Mouse (Mus musculus) CH12F3 (cell line): ENCODE data around the gene Trarg1.

Experiments
- in situ Hi-C: fragments of 300-500 bp; cut with MboI; formaldehyde crosslinking; loops from 2 replicates; pipeline ENCODE4 v1.14.3; 2020; ENCODE audit warnings: low sequenced_read_pairs

Gene Trarg1

GRCm38 (mm10) chr11:76672561-76673384 lies 6.8 kb upstream of the Trarg1 start:
- in situ Hi-C loops = loop anchor here (10.0 kb wide), 1 partner anchor 222 kb away; no protein-coding TSS in a partner anchor

DNA sequence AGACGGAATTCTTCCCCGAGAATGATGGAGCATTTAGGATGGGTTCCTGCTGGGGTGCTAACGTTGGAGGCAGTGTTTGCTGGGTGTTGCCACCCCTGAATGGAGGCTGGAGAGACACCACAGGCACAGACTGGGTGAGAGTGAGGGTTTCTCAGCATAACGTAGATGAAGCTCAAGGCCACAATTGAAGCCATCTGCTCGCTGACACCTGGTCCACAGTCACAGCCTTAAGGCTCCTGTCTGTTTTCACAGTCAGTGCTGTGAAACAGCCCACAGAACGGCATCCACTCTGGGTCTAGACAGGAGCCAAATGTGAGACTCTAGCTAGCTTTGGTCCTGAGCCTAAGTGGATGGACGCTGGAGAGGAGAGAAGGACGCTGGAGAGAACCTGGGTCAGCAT lies 5.4 kb upstream of the Trarg1 start:
- in situ Hi-C loops = loop anchor here (10.0 kb wide), 1 partner anchor 221 kb away; no protein-coding TSS in a partner anchor

GRCm38 (mm10) chr11:76674704-76675103 lies 4.9 kb upstream of the Trarg1 start:
- in situ Hi-C loops = loop anchor here (10.0 kb wide), 1 partner anchor 220 kb away; no protein-coding TSS in a partner anchor

GRCm38 (mm10) chr11:76685604-76686003 lies 6.0 kb downstream of the Trarg1 start:
- in situ Hi-C loops = no loop called here

DNA sequence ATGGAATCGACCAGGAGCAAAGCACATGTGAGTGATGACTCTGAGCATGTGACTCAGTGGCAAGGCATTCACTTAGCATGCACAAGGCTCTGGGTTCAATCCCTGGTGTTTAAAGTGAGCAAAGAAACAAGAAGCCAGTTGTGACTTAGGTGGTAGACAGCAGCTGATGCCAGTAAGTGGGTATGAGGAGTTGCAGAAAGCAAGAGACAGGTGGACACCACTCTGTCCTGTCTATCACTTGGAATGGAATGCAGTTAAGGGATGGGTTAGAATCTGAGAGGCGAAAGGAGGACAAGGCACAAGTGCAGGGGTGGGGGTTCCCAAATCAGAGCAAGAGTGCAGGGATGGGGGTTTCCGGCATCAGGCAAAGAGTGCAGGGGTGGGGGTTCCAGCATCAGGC lies 12.5 kb downstream of the Trarg1 start:
- in situ Hi-C loops = no loop called here

- in situ Hi-C loops = no loop called here
These were observed 16.2 kb downstream of the Trarg1 start for GRCm38 (mm10) chr11:76695810-76696209.

- in situ Hi-C loops = no loop called here
These were observed 20.0 kb downstream of the Trarg1 start for GRCm38 (mm10) chr11:76699626-76700025.

DNA sequence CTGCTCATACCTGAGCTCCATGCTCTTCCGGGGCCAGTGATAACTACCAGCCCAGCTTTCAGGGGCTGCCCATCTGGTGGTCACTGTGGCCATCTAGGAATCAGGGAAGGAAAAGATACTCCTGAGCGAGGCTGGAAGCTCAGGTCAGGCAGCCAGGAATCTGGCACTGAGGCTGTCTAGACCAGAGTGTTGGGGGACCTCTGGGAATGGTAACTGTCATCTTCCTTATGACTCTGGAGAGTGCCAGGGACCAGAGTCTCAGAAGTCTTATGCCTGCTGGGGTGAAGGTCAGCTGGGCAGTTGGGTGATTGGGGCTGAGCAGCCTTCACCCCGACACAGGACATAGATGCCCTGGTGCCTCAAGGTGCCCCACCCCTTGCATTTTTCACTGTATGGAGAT lies 28.0 kb downstream of the Trarg1 start:
- in situ Hi-C loops = no loop called here

GRCm38 (mm10) chr11:76708066-76708465 lies 28.5 kb downstream of the Trarg1 start:
- in situ Hi-C loops = no loop called here

DNA sequence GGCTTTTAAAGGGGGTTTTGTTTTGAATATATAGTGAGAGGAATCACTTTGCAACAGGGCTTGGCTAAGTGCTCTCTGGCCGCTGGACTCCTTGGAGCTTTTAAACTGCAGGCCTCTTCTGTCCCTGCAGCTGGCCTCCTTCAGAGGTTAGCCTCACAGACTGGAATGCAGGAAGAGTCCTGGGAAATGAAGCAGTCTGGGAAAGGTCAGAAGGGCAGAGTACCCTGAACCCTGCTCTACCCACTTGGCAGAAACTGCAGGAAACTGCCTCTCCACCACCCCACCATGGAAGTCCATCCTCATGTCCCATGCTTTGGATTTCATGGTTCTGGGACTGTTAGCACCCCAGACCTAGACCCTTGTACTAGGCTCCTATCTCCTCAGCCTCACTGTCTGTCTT lies 29.3 kb downstream of the Trarg1 start:
- in situ Hi-C loops = no loop called here

DNA sequence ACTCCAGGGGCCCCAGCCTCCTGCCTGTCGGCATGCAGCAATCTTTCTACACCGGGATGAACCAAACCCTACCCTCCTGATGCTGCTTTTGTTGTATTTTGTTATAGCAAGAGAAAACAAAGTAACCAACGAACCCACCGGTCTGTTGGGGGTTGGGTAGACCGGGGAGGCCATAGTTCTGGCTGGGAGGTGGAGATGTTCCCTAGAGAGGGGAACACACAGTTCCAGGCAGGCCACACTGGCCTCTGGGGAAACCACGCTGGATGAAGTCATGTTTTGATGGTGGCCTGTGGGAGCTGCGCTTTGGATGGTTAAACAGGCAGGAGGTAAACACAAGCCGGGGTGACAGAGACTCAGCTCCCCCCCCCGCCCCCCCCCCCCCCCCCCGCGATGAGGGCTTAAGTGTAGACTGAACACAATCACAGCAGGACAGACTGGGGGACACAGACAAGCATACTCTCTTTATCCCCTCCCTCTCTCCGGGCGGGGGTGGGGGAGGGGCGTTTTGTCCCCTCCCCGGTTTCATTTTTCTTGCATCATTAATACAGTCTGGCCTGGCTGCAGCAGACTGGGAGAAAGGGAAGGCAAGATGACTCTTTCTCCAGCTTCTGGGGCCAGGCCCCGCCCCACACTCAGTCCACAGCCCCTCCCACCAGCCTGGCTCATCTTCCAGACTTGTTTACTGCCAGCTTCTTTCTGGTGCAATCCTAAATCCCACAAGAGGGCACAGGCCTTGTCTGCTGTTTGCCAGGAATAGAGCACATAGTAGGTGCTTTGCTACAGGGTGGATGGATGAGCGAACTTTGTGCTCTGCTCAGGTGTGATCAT lies 30.2 kb downstream of the Trarg1 start:
- in situ Hi-C loops = no loop called here

DNA sequence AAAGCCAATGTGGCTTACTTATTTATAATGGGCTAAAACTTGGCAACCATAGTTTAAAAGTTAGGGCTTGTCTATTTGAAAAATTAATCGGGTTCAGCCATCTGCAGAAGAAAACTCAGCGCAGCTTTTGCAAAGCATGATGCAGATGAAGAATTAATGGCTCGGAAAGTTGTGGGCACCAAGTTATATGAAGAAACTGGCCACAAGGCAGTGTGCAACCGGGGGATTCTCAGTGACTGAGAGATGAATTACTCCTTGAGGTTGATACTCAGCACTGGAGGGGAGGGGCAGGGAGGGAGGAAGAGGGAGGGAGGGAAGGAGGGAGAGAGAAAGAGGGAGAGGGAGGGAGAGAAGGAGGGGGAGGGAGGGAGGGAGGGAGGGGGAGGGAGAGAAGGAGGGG lies 37.4 kb downstream of the Trarg1 start:
- in situ Hi-C loops = no loop called here

DNA sequence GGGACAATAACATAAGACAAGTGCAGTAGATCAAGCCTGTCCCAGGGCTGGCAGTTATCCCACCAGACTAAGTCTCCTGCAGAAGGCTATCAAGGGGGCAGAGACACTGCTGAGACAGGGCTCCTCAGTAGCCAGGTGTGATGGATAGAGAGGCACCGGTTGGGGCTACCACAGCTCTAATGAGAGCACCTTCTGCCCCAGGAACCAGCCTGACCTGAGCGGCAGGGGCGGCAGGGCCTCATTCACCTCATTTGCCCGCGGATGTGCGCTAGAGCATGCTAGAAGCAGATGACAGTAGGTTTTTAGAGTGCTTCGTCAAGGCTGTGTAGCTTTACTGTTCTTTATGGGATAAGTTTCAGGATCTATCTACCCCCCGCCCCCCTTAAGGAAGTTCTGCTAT lies 44.3 kb downstream of the Trarg1 start:
- in situ Hi-C loops = no loop called here

- in situ Hi-C loops = no loop called here
These were observed 48.5 kb downstream of the Trarg1 start for GRCm38 (mm10) chr11:76728093-76728492.

DNA sequence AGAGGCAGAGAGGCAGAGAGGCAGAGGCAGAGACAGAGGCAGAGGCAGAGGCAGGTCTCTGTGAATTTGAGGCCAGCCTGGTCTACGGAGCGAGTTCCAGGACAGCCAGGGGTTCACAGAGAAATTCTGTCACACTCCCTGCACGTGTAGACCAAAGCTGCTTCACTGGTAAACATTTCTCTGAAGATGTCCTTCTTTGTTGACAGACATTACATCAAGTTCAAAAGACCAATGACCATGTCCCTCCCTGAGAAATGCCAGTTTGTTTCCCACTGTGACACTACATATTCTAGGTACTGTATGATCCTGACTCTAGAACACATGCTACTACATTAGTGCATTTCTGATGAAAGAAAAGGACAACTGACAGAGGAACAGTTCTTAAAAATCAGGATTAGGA lies 51.0 kb downstream of the Trarg1 start:
- in situ Hi-C loops = no loop called here

GRCm38 (mm10) chr11:76734560-76734959 lies 55.0 kb downstream of the Trarg1 start:
- in situ Hi-C loops = no loop called here

DNA sequence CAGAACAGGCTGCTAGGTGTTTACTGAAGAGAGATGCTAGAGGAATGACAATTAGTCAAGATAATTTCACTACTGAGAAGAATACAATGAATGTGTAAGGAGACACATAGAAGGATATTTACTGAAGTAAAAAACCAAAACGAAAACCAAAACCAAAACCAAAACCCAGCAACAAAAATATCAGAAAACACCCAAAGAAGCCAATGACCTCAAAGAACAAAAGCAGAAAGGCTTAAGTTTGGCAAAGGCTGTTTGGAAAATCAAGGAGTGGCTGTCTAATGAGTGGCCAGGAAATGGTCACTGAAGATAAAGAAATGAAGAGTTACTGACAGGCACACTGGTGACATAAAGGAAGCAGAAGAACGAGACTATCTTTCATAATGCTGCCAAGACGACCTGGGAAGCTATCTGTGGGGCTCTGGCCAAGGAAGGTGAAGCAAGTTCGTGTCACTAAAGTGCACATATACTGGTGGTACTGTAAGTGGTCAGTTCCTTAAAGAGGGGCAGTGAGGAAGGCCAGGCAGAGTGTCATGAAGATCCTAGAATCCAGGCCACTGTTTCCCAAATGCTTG lies 56.2 kb downstream of the Trarg1 start:
- in situ Hi-C loops = no loop called here

DNA sequence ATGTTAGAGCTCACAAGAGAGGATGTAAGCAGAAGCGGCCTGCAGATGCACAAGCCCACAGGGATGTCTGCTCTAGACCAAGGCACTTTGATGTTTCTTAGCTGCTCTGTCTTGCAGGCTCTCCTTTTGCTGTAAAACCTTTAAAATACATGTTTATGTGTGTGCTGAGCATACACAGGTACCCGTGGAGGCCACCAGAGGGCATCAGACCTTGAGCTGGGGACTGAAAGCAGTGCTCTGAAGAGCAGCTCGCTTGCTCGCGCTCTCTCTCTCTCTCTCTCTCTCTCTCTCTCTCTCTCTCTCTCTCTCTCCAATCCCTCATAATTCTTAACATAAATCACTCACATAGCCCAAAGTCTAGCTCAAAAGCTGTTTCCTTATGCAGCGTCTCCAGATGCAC lies 59.5 kb downstream of the Trarg1 start:
- in situ Hi-C loops = no loop called here

DNA sequence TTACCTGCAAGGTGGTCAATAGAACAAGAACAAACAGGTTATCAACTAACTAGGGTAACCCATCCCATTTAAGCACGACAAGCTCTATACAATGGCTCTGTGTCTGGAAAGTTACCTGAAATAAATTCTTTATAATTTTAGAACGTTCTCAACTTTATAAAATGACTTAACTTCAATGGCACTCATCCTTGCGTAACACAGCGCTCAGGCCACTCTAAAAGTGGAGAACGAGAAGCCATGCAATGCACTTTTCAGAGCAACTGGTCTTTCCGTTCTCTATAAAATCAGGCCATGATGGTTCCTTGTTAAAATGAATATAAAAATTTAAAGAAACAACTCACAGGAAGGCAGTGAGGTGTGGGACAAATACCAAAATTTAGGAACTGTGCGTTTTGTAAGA lies 62.9 kb downstream of the Trarg1 start:
- in situ Hi-C loops = no loop called here

GRCm38 (mm10) chr11:76744550-76744949 lies 64.9 kb downstream of the Trarg1 start:
- in situ Hi-C loops = no loop called here

- in situ Hi-C loops = no loop called here
These were observed 66.3 kb downstream of the Trarg1 start for GRCm38 (mm10) chr11:76745921-76746320.
